Mouse (Mus musculus) frontal cortex, postnatal 10 days (tissue): ENCODE measurements around the gene Tmem170b.
"Not testable (repeated sequence)": the region's sequence is repeated elsewhere in the genome, so short reads cannot be mapped to it uniquely, and the experiment has no call there.

Experiments used
- DNase-seq, 2 experiments: peaks; one replicate each; pipeline ENCODE4 v3.0.0; 2022; ENCODE audit warnings: low spot score in 2 of 2, mixed read lengths in 1 of 2

The Tmem170b gene

GRCm38 (mm10) chr13:41669951-41670350 lies 64.2 kb downstream of the Tmem170b start:
- DNase-seq: no peak

GRCm38 (mm10) chr13:41670386-41671130 lies 64.9 kb downstream of the Tmem170b start:
- DNase-seq: no peak

GRCm38 (mm10) chr13:41671136-41671705 lies 65.5 kb downstream of the Tmem170b start:
- DNase-seq: no peak

- not testable (repeated sequence) for DNase-seq
Observed at GRCm38 (mm10) chr13:41672904-41673303, 67.2 kb downstream of the Tmem170b start.

- DNase-seq: no peak
Observed at GRCm38 (mm10) chr13:41673541-41673940, 67.8 kb downstream of the Tmem170b start.

GRCm38 (mm10) chr13:41674608-41675007 lies 68.9 kb downstream of the Tmem170b start:
- not testable (repeated sequence) for DNase-seq

GRCm38 (mm10) chr13:41675498-41675897 lies 69.8 kb downstream of the Tmem170b start:
- DNase-seq: no peak

- DNase-seq: no peak
Observed at GRCm38 (mm10) chr13:41675966-41676835, 70.5 kb downstream of the Tmem170b start.

GRCm38 (mm10) chr13:41676836-41677186 lies 71.1 kb downstream of the Tmem170b start:
- no peak for DNase-seq

- DNase-seq: no peak
Observed at GRCm38 (mm10) chr13:41680854-41681549, 75.3 kb downstream of the Tmem170b start.

GRCm38 (mm10) chr13:41682341-41683119 lies 76.8 kb downstream of the Tmem170b start:
- DNase-seq: no peak

GRCm38 (mm10) chr13:41683356-41684012 lies 77.8 kb downstream of the Tmem170b start:
- DNase-seq: no peak

- DNase-seq: no peak
Observed at GRCm38 (mm10) chr13:41685499-41685898, 79.8 kb downstream of the Tmem170b start.

GRCm38 (mm10) chr13:41689055-41689454 lies 83.3 kb downstream of the Tmem170b start:
- DNase-seq: no peak

GRCm38 (mm10) chr13:41689598-41690045 lies 83.9 kb downstream of the Tmem170b start:
- no peak for DNase-seq
